Mouse (Mus musculus) fibroblast of lung, adult 2 months (primary cell): Measurements from ENCODE around the gene Ticrr.

ENCODE experiments used
- DNase-seq: peaks from one replicate; pipeline ENCODE4 v3.0.0-alpha.2; 2011; ENCODE audit warnings: low read depth

Gene Ticrr

GRCm38 (mm10) chr7:79659578-79660290 is at the start of gene Ticrr:
Gene Ticrr, plus strand, starts transcription at chr7:79660196.
- peak; percentile 91 for DNase-seq

GRCm38 (mm10) chr7:79611901-79612300 is 48.1 kb upstream of the Ticrr start:
- DNase-seq: no peak

- no peak for DNase-seq
Measured at GRCm38 (mm10) chr7:79612783-79613182, 47.2 kb upstream of the Ticrr start.

GRCm38 (mm10) chr7:79613314-79613713 is 46.7 kb upstream of the Ticrr start:
- DNase-seq: no peak

- no peak for DNase-seq
Measured at GRCm38 (mm10) chr7:79615008-79615407, 45.0 kb upstream of the Ticrr start.

GRCm38 (mm10) chr7:79615941-79616340 is 44.1 kb upstream of the Ticrr start:
- DNase-seq: no peak

- no peak for DNase-seq
Measured at GRCm38 (mm10) chr7:79617418-79617817, 42.6 kb upstream of the Ticrr start, which contains the start of gene Rhcg. Gene Rhcg, minus strand, starts transcription at chr7:79617657.

- DNase-seq: no peak
Measured at GRCm38 (mm10) chr7:79619493-79619892, 40.5 kb upstream of the Ticrr start.

- no peak for DNase-seq
Measured at GRCm38 (mm10) chr7:79623086-79623485, 36.9 kb upstream of the Ticrr start.

- no peak for DNase-seq
Measured at GRCm38 (mm10) chr7:79626170-79626569, 33.8 kb upstream of the Ticrr start.

- DNase-seq: no peak
Measured at GRCm38 (mm10) chr7:79628271-79628913, 31.6 kb upstream of the Ticrr start.

- DNase-seq: no peak
Measured at GRCm38 (mm10) chr7:79631773-79632348, 28.1 kb upstream of the Ticrr start.

- DNase-seq: no peak
Measured at GRCm38 (mm10) chr7:79647233-79647632, 12.8 kb upstream of the Ticrr start.

GRCm38 (mm10) chr7:79649005-79649404 is 11.0 kb upstream of the Ticrr start:
- DNase-seq: peak; percentile 7

- DNase-seq: no peak
Measured at GRCm38 (mm10) chr7:79654185-79654584, 5.8 kb upstream of the Ticrr start.

- DNase-seq: no peak
Measured at GRCm38 (mm10) chr7:79654586-79654985, 5.4 kb upstream of the Ticrr start.

GRCm38 (mm10) chr7:79660291-79661150 is 525 bp downstream of the Ticrr start:
- DNase-seq: no peak

- no peak for DNase-seq
Measured at GRCm38 (mm10) chr7:79661253-79661890, 1.4 kb downstream of the Ticrr start.

GRCm38 (mm10) chr7:79666690-79667089 is 6.7 kb downstream of the Ticrr start:
- DNase-seq: no peak

GRCm38 (mm10) chr7:79670900-79671604 is 11.1 kb downstream of the Ticrr start:
- no peak for DNase-seq

- no peak for DNase-seq
Measured at GRCm38 (mm10) chr7:79679186-79679585, 19.2 kb downstream of the Ticrr start.
